Mouse (Mus musculus): ENCODE data around the gene Mrpl12. TPM values are rescaled to one million over a fixed set of nuclear protein-coding genes. Genes with fewer than 3 reads are reported as not detected.
"Not testable (repeated sequence)": the region's sequence is repeated elsewhere in the genome, so short reads cannot be mapped to it uniquely, and the experiment has no call there.

The Mrpl12 gene
- total RNA-seq, 2 experiments from 2014 or later = 15.6 to 16.1 TPM

- no peak for ATAC-seq (replicated peaks; ENCODE audit: low FRiP score, poor library complexity, severe bottlenecking)
Measured at GRCm38 (mm10) chr11:120501701-120502100, 17.3 kb downstream of the Mrpl12 start.

- ATAC-seq (replicated peaks; ENCODE audit: low FRiP score, poor library complexity, severe bottlenecking) = no peak
Measured at GRCm38 (mm10) chr11:120505661-120506060, 21.2 kb downstream of the Mrpl12 start.

- ATAC-seq (replicated peaks; ENCODE audit: low FRiP score, poor library complexity, severe bottlenecking) = peak; percentile 19; the same call in 1 of the 2 replicates
Measured at GRCm38 (mm10) chr11:120506899-120507298, 22.5 kb downstream of the Mrpl12 start.

- no peak for ATAC-seq (replicated peaks; ENCODE audit: low FRiP score, poor library complexity, severe bottlenecking)
Measured at GRCm38 (mm10) chr11:120507611-120508289, 23.3 kb downstream of the Mrpl12 start.

- ATAC-seq (replicated peaks; ENCODE audit: low FRiP score, poor library complexity, severe bottlenecking) = no peak
Measured at GRCm38 (mm10) chr11:120508290-120508870, 24.0 kb downstream of the Mrpl12 start.

GRCm38 (mm10) chr11:120509940-120510339, 25.5 kb downstream of the Mrpl12 start:
- ATAC-seq (replicated peaks; ENCODE audit: low FRiP score, poor library complexity, severe bottlenecking) = peak; percentile 50; the same call in 1 of the 2 replicates

- 0 out of 2 replicates have a peak, but pooled peaks have one; percentile 42 for ATAC-seq (replicated peaks; ENCODE audit: low FRiP score, poor library complexity, severe bottlenecking)
Measured at GRCm38 (mm10) chr11:120510375-120511030, 26.1 kb downstream of the Mrpl12 start.

- no peak for ATAC-seq (replicated peaks; ENCODE audit: low FRiP score, poor library complexity, severe bottlenecking)
Measured at GRCm38 (mm10) chr11:120512790-120513453, 28.5 kb downstream of the Mrpl12 start.

GRCm38 (mm10) chr11:120514262-120514661, 29.8 kb downstream of the Mrpl12 start:
- ATAC-seq (replicated peaks; ENCODE audit: low FRiP score, poor library complexity, severe bottlenecking) = not testable (repeated sequence)

GRCm38 (mm10) chr11:120515611-120516010, 31.2 kb downstream of the Mrpl12 start:
- peak; percentile 82 for ATAC-seq (replicated peaks; ENCODE audit: low FRiP score, poor library complexity, severe bottlenecking)

GRCm38 (mm10) chr11:120517147-120517546, 32.7 kb downstream of the Mrpl12 start:
- ATAC-seq (replicated peaks; ENCODE audit: low FRiP score, poor library complexity, severe bottlenecking) = no peak

GRCm38 (mm10) chr11:120518027-120518426, 33.6 kb downstream of the Mrpl12 start:
- ATAC-seq (replicated peaks; ENCODE audit: low FRiP score, poor library complexity, severe bottlenecking) = no peak

GRCm38 (mm10) chr11:120518558-120518957, 34.1 kb downstream of the Mrpl12 start:
- ATAC-seq (replicated peaks; ENCODE audit: low FRiP score, poor library complexity, severe bottlenecking) = no peak

GRCm38 (mm10) chr11:120519738-120520137, 35.3 kb downstream of the Mrpl12 start:
- ATAC-seq (replicated peaks; ENCODE audit: low FRiP score, poor library complexity, severe bottlenecking) = no peak

- no peak for ATAC-seq (replicated peaks; ENCODE audit: low FRiP score, poor library complexity, severe bottlenecking)
Measured at GRCm38 (mm10) chr11:120520498-120520897, 36.1 kb downstream of the Mrpl12 start.

- 0 out of 2 replicates have a peak, but pooled peaks have one; percentile 22 for ATAC-seq (replicated peaks; ENCODE audit: low FRiP score, poor library complexity, severe bottlenecking)
Measured at GRCm38 (mm10) chr11:120520967-120521540, 36.6 kb downstream of the Mrpl12 start.

- ATAC-seq (replicated peaks; ENCODE audit: low FRiP score, poor library complexity, severe bottlenecking) = no peak
Measured at GRCm38 (mm10) chr11:120522581-120522980, 38.2 kb downstream of the Mrpl12 start.

GRCm38 (mm10) chr11:120525959-120526358, 41.5 kb downstream of the Mrpl12 start:
- no peak for ATAC-seq (replicated peaks; ENCODE audit: low FRiP score, poor library complexity, severe bottlenecking)

GRCm38 (mm10) chr11:120527690-120528354, 43.4 kb downstream of the Mrpl12 start:
- no peak for ATAC-seq (replicated peaks; ENCODE audit: low FRiP score, poor library complexity, severe bottlenecking)
